Mouse (Mus musculus): ENCODE measurements around the gene Gnao1. TPM values are rescaled to one million over a fixed set of nuclear protein-coding genes. Genes with fewer than 3 reads are reported as not detected.

Gnao1 gene
- polyA plus RNA-seq, 1 experiment from 2014 or later = 17.4 TPM

DNA sequence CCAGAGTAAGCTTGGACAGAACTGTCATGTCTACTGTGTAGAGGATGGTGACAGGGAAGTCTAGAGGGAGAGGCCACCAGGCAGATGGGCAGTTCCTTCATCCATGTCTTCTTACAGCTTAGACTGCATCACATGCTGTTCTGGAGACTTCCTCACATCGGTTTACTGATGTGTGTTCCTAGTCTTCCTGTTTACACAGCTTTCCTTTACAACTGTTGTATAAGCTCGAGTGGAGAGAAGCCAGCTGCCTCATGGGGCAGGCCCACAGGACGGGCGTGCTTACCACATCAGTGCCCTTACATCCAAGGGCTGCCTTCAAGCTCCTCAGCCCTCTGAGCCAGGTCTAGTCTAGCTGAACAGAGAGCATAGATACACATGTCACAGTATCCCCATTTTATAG lies 15.6 kb downstream of the Gnao1 start:
- Histone ChIP-seq H3K4me2 (ENCODE audit: low read length) (no peak overlapping the region), H3K9ac (ENCODE audit: low read length) (no peak overlapping the region), H3K27ac (replicated peaks in 1 of 2; ENCODE audit: control insufficient read depth in 1 of 2, insufficient read depth in 1 of 2, low read depth in 2 of 2, low read length in 2 of 2) (no peak overlapping the region), H3K9me3 (ENCODE audit: control insufficient read depth, low read length) (no peaks in the 10 kb centered on the region), H3K4me1 (ENCODE audit: control insufficient read depth in 2 of 2, insufficient read depth in 2 of 2, low read length in 2 of 2) (peaks cover 0 to 4% of the 10 kb centered on the region in 2 experiments; a peak in 1 of 4 replicates), H3K36me3 (ENCODE audit: control insufficient read depth, insufficient read depth, low read length) (no peaks in the 10 kb centered on the region), H3K27me3 (ENCODE audit: control insufficient read depth, insufficient read depth, low read length) (no peaks in the 10 kb centered on the region), H3K4me3 (ENCODE audit: control insufficient read depth in 1 of 2, insufficient read depth in 1 of 2, low read depth in 1 of 2, low read length in 2 of 2) (no peak overlapping the region)
- ATAC-seq (ENCODE audit: insufficient number of reproducible peaks, insufficient read depth, low FRiP score, low read depth) = no peak
- 62% methylated on average over 4 of the region's 4 CpGs for WGBS

- Histone ChIP-seq H3K27ac (replicated peaks in 1 of 2; ENCODE audit: control insufficient read depth in 1 of 2, insufficient read depth in 1 of 2, low read depth in 2 of 2, low read length in 2 of 2) (no peak overlapping the region), H3K9me3 (ENCODE audit: control insufficient read depth, low read length) (no peaks in the 10 kb centered on the region), H3K4me1 (ENCODE audit: control insufficient read depth in 2 of 2, insufficient read depth in 2 of 2, low read length in 2 of 2) (peaks cover 0 to 2% of the 10 kb centered on the region in 2 experiments; a peak in 1 of 4 replicates), H3K27me3 (ENCODE audit: control insufficient read depth, insufficient read depth, low read length) (no peaks in the 10 kb centered on the region), H3K9ac (ENCODE audit: low read length) (no peak overlapping the region), H3K4me3 (ENCODE audit: control insufficient read depth in 1 of 2, insufficient read depth in 1 of 2, low read depth in 1 of 2, low read length in 2 of 2) (no peak overlapping the region), H3K36me3 (ENCODE audit: control insufficient read depth, insufficient read depth, low read length) (no peaks in the 10 kb centered on the region), H3K4me2 (ENCODE audit: low read length) (no peak overlapping the region)
- 83% methylated on average over 3 of the region's 3 CpGs for WGBS
- ATAC-seq (ENCODE audit: insufficient number of reproducible peaks, insufficient read depth, low FRiP score, low read depth) = no peak
Observed at GRCm38 (mm10) chr8:93830626-93831025, 20.9 kb downstream of the Gnao1 start.

GRCm38 (mm10) chr8:93835771-93836170 lies 26.0 kb downstream of the Gnao1 start:
- no peak for ATAC-seq (ENCODE audit: insufficient number of reproducible peaks, insufficient read depth, low FRiP score, low read depth)
- no peaks in the 10 kb centered on the region for H3K27me3 ChIP-seq (ENCODE audit: control insufficient read depth, insufficient read depth, low read length)
- no peak overlapping the region for H3K27ac ChIP-seq (replicated peaks in 1 of 2; ENCODE audit: control insufficient read depth in 1 of 2, insufficient read depth in 1 of 2, low read depth in 2 of 2, low read length in 2 of 2)
- no peak overlapping the region for H3K9ac ChIP-seq (ENCODE audit: low read length)
- H3K4me1 ChIP-seq (ENCODE audit: control insufficient read depth in 2 of 2, insufficient read depth in 2 of 2, low read length in 2 of 2) = peaks cover 12 to 20% of the 10 kb centered on the region in 2 experiments
- H3K9me3 ChIP-seq (ENCODE audit: control insufficient read depth, low read length) = no peaks in the 10 kb centered on the region
- H3K36me3 ChIP-seq (ENCODE audit: control insufficient read depth, insufficient read depth, low read length) = no peaks in the 10 kb centered on the region
- 61% methylated on average over 5 of the region's 5 CpGs for WGBS
- no peak overlapping the region for H3K4me3 ChIP-seq (ENCODE audit: control insufficient read depth in 1 of 2, insufficient read depth in 1 of 2, low read depth in 1 of 2, low read length in 2 of 2)
- H3K4me2 ChIP-seq (ENCODE audit: low read length) = no peak overlapping the region

GRCm38 (mm10) chr8:93839113-93839512 lies 29.3 kb downstream of the Gnao1 start:
- H3K27ac ChIP-seq (replicated peaks in 1 of 2; ENCODE audit: control insufficient read depth in 1 of 2, insufficient read depth in 1 of 2, low read depth in 2 of 2, low read length in 2 of 2) = no peak overlapping the region
- H3K4me3 ChIP-seq (ENCODE audit: control insufficient read depth in 1 of 2, insufficient read depth in 1 of 2, low read depth in 1 of 2, low read length in 2 of 2) = no peak overlapping the region
- no peak overlapping the region for H3K9ac ChIP-seq (ENCODE audit: low read length)
- WGBS = 26% methylated on average over 8 of the region's 8 CpGs
- no peaks in the 10 kb centered on the region for H3K9me3 ChIP-seq (ENCODE audit: control insufficient read depth, low read length)
- peaks cover 26 to 45% of the 10 kb centered on the region in 2 experiments for H3K4me1 ChIP-seq (ENCODE audit: control insufficient read depth in 2 of 2, insufficient read depth in 2 of 2, low read length in 2 of 2)
- ATAC-seq (ENCODE audit: insufficient number of reproducible peaks, insufficient read depth, low FRiP score, low read depth) = no peak
- no peaks in the 10 kb centered on the region for H3K27me3 ChIP-seq (ENCODE audit: control insufficient read depth, insufficient read depth, low read length)
- no peak overlapping the region for H3K4me2 ChIP-seq (ENCODE audit: low read length)
- no peaks in the 10 kb centered on the region for H3K36me3 ChIP-seq (ENCODE audit: control insufficient read depth, insufficient read depth, low read length)

DNA sequence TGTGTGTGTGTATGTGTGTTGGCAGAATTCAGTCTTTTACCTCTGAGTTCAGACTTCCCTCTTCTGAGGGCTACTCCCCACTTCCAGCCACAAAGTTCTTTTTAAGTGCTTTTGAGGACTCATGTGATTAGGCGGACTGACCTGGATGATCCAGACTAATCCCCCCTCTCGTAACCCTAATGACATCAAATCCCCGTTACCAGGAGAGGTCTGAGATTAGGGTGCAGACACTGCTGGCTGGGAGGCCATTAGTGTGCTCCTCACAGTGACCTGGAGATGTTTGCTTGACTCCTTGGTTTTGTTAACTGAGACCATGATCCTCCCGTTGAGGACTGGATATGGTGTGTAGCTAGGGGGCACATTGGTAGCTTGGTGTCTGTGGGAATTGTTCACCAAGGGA lies 30.7 kb downstream of the Gnao1 start:
- 60% methylated on average over 4 of the region's 4 CpGs for WGBS

DNA sequence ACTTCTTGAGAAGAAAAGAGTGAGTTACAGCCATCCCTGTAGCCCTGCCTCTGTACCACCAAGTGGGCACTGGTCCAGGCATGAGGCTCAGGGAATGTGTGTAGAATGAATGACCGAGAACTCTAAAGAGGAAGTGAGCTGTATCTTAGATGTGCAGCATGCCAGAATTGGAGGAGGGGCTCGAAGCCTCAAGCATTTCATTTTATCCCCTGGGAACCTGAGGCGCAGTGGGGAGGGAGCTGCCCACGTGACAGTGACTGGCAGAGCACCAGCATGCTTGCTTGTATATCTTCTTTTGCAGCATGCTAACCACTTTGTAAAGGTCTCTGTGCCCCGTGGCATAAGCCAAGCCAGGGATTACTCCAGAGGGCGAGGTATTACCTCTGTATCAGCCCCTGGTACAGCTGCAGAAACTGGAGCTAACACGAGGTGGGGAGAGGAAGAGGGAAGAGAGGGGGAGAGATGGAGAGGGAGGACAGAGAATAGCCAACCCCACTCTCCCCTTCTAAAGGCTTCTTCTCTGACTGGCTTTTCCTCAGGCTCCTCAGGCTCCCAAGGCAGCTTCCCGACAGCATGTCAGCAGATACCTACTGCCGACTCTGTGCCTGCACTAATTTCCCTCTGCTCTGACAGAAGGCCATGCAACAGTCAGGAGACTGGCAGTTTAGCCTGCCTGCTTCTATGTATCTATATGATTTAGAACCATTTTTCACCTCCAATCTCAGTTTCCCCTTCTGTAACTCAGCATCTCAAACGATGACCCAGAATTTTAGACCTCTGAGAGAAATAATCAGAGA lies 31.4 kb downstream of the Gnao1 start:
- Histone ChIP-seq H3K4me2 (ENCODE audit: low read length) (peak overlapping the region; percentile 48), H3K4me1 (ENCODE audit: control insufficient read depth in 2 of 2, insufficient read depth in 2 of 2, low read length in 2 of 2) (peaks cover 27 to 50% of the 10 kb centered on the region in 2 experiments), H3K36me3 (ENCODE audit: control insufficient read depth, insufficient read depth, low read length) (no peaks in the 10 kb centered on the region), H3K4me3 (ENCODE audit: control insufficient read depth in 1 of 2, insufficient read depth in 1 of 2, low read depth in 1 of 2, low read length in 2 of 2) (no peak overlapping the region), H3K27me3 (ENCODE audit: control insufficient read depth, insufficient read depth, low read length) (no peaks in the 10 kb centered on the region), H3K9ac (ENCODE audit: low read length) (peak overlapping the region; percentile 34; the same call in 1 of the 2 replicates), H3K27ac (replicated peaks in 1 of 2; ENCODE audit: control insufficient read depth in 1 of 2, insufficient read depth in 1 of 2, low read depth in 2 of 2, low read length in 2 of 2) (peak overlapping the region in 1 of 2 experiments; percentile 50; a peak in 2 of 4 replicates), H3K9me3 (ENCODE audit: control insufficient read depth, low read length) (no peaks in the 10 kb centered on the region)
- peak; percentile 70 for ATAC-seq (ENCODE audit: insufficient number of reproducible peaks, insufficient read depth, low FRiP score, low read depth)
- 15% methylated on average over 10 of the region's 10 CpGs for WGBS

More for the DNA sequence above, 30.7 kb downstream of the Gnao1 start:
- Histone ChIP-seq H3K27ac (replicated peaks in 1 of 2; ENCODE audit: control insufficient read depth in 1 of 2, insufficient read depth in 1 of 2, low read depth in 2 of 2, low read length in 2 of 2) (peak overlapping the region in 1 of 2 experiments; percentile 50; a peak in 2 of 4 replicates), H3K9ac (ENCODE audit: low read length) (no peak overlapping the region), H3K27me3 (ENCODE audit: control insufficient read depth, insufficient read depth, low read length) (no peaks in the 10 kb centered on the region), H3K4me1 (ENCODE audit: control insufficient read depth in 2 of 2, insufficient read depth in 2 of 2, low read length in 2 of 2) (peaks cover 27 to 50% of the 10 kb centered on the region in 2 experiments), H3K4me3 (ENCODE audit: control insufficient read depth in 1 of 2, insufficient read depth in 1 of 2, low read depth in 1 of 2, low read length in 2 of 2) (no peak overlapping the region), H3K36me3 (ENCODE audit: control insufficient read depth, insufficient read depth, low read length) (no peaks in the 10 kb centered on the region), H3K4me2 (ENCODE audit: low read length) (peak overlapping the region; percentile 48; the same call in 1 of the 2 replicates), H3K9me3 (ENCODE audit: control insufficient read depth, low read length) (no peaks in the 10 kb centered on the region)
- no peak for ATAC-seq (ENCODE audit: insufficient number of reproducible peaks, insufficient read depth, low FRiP score, low read depth)

- no peak overlapping the region for H3K4me2 ChIP-seq (ENCODE audit: low read length)
- ATAC-seq (ENCODE audit: insufficient number of reproducible peaks, insufficient read depth, low FRiP score, low read depth) = no peak
- WGBS = 71% methylated on average over 4 of the region's 4 CpGs
- H3K27ac ChIP-seq (replicated peaks in 1 of 2; ENCODE audit: control insufficient read depth in 1 of 2, insufficient read depth in 1 of 2, low read depth in 2 of 2, low read length in 2 of 2) = no peak overlapping the region
- no peaks in the 10 kb centered on the region for H3K27me3 ChIP-seq (ENCODE audit: control insufficient read depth, insufficient read depth, low read length)
- no peak overlapping the region; the same call in 1 of the 2 replicates for H3K9ac ChIP-seq (ENCODE audit: low read length)
- H3K4me1 ChIP-seq (ENCODE audit: control insufficient read depth in 2 of 2, insufficient read depth in 2 of 2, low read length in 2 of 2) = peaks cover 29 to 61% of the 10 kb centered on the region in 2 experiments
- H3K9me3 ChIP-seq (ENCODE audit: control insufficient read depth, low read length) = no peaks in the 10 kb centered on the region
- H3K4me3 ChIP-seq (ENCODE audit: control insufficient read depth in 1 of 2, insufficient read depth in 1 of 2, low read depth in 1 of 2, low read length in 2 of 2) = no peak overlapping the region
- no peaks in the 10 kb centered on the region for H3K36me3 ChIP-seq (ENCODE audit: control insufficient read depth, insufficient read depth, low read length)
Observed at GRCm38 (mm10) chr8:93842574-93842973, 32.8 kb downstream of the Gnao1 start.
